Mouse (Mus musculus): ENCODE measurements around the gene Crls1.

DNA sequence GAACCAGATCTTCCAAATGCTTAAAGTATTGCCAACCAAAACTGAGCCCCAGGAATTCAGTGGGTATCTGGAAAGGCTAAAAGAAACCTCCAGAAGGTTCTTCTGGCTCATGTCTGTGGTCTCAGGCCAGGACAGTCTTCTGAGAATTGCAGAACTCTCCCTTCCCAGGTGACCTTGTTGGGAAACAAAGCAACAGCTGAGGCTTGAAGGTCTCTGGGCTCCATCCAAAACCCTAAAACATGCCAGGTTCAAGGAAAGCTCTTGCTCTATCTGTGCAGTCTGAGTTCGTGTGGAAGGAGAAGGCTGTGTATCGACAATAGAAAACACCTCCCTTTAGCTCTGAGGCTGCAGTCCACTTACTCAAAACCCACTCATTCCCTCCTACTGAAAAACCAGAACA lies 58.5 kb downstream of the Crls1 start:
- TF ChIP-seq POLR2A (IDR thresholded peaks at IDR 0.05; ENCODE audit: insufficient read depth, low read depth, low read length), result no peak
- no peak for TF ChIP-seq CTCF (IDR thresholded peaks at IDR 0.05; ENCODE audit: insufficient read depth, low read depth, low read length)

Measured in olfactory bulb, adult 2 months (tissue).